Mouse (Mus musculus): Measurements from ENCODE around the gene Bag5.
A peak's percentile ranks its signal among the peaks of the same experiment; 100 is the strongest.

DNA sequence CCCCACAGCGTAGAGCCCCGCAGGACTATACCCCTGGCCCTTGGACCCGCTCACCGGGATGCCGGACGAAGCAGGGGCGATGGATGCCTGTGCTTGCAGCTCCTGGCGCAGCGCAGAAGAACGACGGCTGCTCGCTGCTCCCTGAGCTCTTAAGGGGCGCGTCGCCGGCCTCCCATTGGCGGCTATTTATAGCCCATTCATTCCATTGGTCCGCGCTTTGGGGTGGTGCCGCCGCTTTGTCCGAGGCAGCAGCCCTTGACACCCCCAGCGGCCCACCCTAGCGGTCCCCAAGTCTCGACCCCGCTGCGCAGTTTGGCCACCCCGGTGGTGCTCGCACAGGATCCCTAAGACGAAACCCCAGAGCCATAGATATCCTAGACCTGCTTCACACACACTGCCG, 40.9 kb downstream of the Bag5 start, which contains the start of gene Ckb:
- peak; percentile 53; the same call in 1 of the 2 replicates for TF ChIP-seq POLR2A (IDR thresholded peaks at IDR 0.05; ENCODE audit: control insufficient read depth, low read depth, low read length)
- TF ChIP-seq CTCF (IDR thresholded peaks at IDR 0.05; ENCODE audit: control insufficient read depth, insufficient read depth, insufficient replicate concordance, low read depth, low read length) = no peak

Data from testis, adult 2 months (tissue).